Mouse (Mus musculus): ENCODE results near the gene U2af1l4.

GRCm38 (mm10) chr7:30522871-30523270 is 40.2 kb upstream of the U2af1l4 start:
- TF ChIP-seq POLR2A (IDR thresholded peaks at IDR 0.05; ENCODE audit: low read depth, low read length) (no peak), CTCF (IDR thresholded peaks at IDR 0.05; ENCODE audit: borderline replicate concordance, insufficient read depth, low read length) (no peak)
